Mouse (Mus musculus): Measurements from ENCODE around the gene Casc4. TPM values are rescaled to one million over a fixed set of nuclear protein-coding genes. Genes with fewer than 3 reads are reported as not detected.

Casc4 gene
- total RNA-seq (2021), result 1 to 10 TPM; 7.4 to 9.9 TPM
- long read RNA-seq, experiment 1, full-length matches to known transcripts, result 7 of 8 reads
- long read RNA-seq, experiment 1, partial matches to known transcripts, result 0 of 8 reads
- long read RNA-seq, experiment 1, other reads (novel, unspliced or antisense), result 1 of 8 reads
- long read RNA-seq, experiment 2, full-length matches to known transcripts, result 7 of 9 reads
- long read RNA-seq, experiment 2, partial matches to known transcripts, result 1 of 9 reads
- long read RNA-seq, experiment 2, other reads (novel, unspliced or antisense), result 1 of 9 reads

DNA sequence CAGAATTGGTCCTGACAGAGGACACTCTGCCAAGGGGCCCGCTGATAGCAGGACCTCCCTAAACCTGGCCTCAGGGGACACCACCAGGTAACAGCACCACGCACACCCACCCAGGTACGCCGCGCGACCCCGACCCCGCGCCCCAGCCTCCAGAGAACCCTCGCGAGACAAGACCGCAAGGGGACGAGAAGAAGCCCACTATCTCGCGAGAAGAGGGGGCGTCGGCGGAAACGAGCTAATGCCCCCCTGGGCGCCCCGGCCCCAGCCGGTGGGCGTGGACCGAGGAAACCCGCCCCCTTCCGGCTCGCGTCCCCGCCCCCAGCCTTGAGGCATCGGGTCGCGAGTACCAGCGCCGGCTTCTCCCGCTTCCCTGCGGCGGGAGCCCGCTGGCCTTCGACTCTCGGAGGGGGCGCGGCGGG, at the start of gene Casc4:
TSS of gene Casc4 (plus strand) at position 339 of the 419 bp plus-strand sequence.
- DNase-seq, result peak; percentile 83
- 0 out of 2 replicates have a peak, but pooled peaks have one; percentile 1 for TF ChIP-seq CTCF (IDR thresholded peaks at IDR 0.05)
- Histone ChIP-seq H3K27ac (peak within 1 kb of the TSS; percentile 77), H3K4me3 (peak within 1 kb of the TSS; percentile 90)
- intact Hi-C loops (cut with DNase I), result no loop called here

DNA sequence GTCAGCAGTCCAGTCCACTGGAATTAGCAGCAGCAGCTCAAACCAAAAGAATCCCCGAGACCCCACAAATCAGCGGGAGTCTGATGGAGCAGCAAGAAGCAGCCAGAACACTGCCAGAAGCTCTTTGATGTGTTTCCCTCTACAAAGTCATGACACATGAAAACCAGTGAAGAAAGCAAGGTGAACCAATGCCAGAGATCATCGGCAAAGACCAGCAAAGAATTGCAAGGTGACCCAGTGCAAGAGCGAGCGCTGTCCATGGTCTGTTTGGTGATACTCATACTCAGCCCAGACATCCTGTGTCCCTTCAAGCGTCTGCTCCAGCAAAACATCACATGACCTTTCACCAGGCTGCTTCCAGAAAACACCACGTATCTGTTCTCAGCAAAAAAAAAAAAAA, 45.0 kb upstream of the Casc4 start:
- DNase-seq, result no peak

DNA sequence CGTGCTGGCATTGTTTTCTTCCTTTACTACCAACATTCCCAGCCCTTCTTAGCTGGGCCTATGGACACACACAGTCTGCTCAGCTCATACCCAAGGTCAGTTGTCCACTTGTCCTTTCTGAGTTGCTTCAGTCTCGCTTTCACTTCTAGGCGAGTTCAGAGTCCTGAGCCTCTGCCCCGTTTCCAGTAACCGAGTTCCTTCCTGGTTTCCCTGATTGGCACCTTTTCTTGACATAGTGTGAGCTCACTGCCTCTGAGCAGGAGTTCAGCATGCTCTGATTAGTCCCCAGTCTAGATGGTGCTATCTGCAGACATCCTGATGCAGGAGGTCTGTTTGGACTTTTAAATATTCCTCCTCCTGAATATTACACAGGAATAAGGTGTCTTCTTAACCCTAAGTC, 42.1 kb upstream of the Casc4 start:
- no peak for TF ChIP-seq CTCF (IDR thresholded peaks at IDR 0.05)
- intact Hi-C loops (cut with DNase I), result no loop called here
- H3K27ac ChIP-seq, result no peak overlapping the region

More for the DNA sequence above, 45.0 kb upstream of the Casc4 start:
- no peak for TF ChIP-seq CTCF (IDR thresholded peaks at IDR 0.05)
- H3K27ac ChIP-seq, result no peak overlapping the region
- H3K4me3 ChIP-seq, result no peak overlapping the region
- intact Hi-C loops (cut with DNase I), result no loop called here

DNA sequence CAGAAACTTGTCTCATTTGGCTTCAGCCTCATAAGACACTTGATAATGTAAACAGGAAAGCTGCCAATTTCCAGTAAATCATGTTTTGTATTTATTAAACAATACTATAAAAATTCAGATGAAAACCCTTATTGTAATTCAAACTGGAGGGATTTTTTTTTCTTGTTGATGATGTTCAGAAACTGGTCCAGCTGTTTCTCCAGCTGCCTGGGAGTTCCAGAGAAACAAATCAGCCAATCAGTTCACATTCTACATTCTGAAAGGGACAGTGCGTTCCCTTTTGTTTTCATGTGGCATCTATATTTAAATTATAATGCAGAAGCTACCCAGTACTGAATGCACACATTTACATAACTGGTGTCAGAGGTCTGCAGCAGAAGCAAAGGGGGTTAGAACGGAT, 40.6 kb upstream of the Casc4 start:
- DNase-seq, result no peak
- TF ChIP-seq CTCF (IDR thresholded peaks at IDR 0.05), result no peak
- intact Hi-C loops (cut with DNase I), result no loop called here
- no peak overlapping the region for H3K4me3 ChIP-seq
- no peak overlapping the region for H3K27ac ChIP-seq

More for the DNA sequence above, 42.1 kb upstream of the Casc4 start:
- DNase-seq, result no peak
- H3K4me3 ChIP-seq, result no peak overlapping the region

DNA sequence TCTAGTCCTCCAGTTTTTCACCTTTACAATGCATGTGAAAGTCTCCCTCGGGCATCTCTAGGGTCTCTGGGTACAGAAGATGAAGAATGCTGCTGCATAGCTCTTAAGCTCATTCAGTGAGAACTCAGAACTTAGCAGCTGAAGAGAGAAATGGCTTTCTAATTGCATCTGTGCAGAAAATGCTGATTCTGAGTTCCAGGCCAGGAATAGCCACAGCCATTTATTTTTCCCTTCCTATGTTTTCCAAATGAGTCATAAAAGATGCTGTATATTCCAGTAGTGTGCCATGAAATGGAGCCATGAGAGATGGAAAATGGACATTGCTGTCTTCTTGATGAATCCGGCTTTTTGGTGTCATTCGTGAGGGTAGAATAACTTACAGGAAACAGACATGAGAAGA, 38.4 kb upstream of the Casc4 start:
- TF ChIP-seq CTCF (IDR thresholded peaks at IDR 0.05), result no peak
- Histone ChIP-seq H3K27ac (no peak overlapping the region), H3K4me3 (no peak overlapping the region)
- intact Hi-C loops (cut with DNase I), result no loop called here
- no peak for DNase-seq

DNA sequence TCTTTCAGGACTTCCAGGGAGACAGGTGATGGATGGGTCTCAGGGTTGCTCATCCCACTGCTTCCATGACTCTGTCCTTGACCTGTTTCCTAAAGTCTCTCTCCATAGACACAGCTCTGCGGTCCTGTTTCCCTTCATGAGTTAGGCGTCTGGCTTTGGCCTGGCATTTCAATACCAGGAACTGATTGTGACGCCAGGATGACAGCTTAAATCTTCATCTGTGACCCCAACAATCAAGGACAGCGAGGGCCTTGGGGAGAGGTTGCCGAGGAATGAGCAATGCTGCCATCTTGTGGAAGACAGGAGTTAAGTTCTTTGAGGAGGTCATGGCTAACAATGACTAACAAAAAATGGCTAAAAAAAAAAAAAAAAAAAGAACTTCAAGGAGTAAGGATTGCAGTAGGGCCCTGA, 34.3 kb upstream of the Casc4 start:
- Histone ChIP-seq H3K27ac (no peak overlapping the region), H3K4me3 (no peak overlapping the region)
- DNase-seq, result peak; percentile 26
- intact Hi-C loops (cut with DNase I), result loop anchor here (1.0 kb wide), 1 partner anchor 261 kb away; no protein-coding TSS in a partner anchor
- peak; percentile 72 for TF ChIP-seq CTCF (IDR thresholded peaks at IDR 0.05)

DNA sequence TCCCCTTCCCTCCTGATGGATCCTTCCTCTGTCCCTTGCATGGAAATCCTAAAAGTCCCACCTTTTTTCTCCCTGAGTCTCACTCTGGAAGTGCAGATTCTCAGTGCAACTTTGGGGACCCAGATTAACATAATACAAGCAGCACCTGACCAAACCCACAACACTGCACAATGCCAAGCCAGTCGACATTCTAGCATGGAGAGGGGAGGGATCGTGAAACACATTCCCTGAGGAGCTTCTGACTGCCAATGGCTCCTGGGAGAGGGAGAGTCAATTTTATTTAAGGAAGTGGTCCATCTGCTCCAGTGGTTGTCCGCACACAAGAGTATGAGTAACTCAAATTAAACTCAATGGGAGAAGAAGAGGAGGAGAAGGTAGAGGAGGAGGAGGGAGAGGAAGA, 31.8 kb upstream of the Casc4 start:
- no peak overlapping the region for H3K27ac ChIP-seq
- H3K4me3 ChIP-seq, result no peak overlapping the region
- no peak for DNase-seq
- TF ChIP-seq CTCF (IDR thresholded peaks at IDR 0.05), result no peak
- intact Hi-C loops (cut with DNase I), result no loop called here

DNA sequence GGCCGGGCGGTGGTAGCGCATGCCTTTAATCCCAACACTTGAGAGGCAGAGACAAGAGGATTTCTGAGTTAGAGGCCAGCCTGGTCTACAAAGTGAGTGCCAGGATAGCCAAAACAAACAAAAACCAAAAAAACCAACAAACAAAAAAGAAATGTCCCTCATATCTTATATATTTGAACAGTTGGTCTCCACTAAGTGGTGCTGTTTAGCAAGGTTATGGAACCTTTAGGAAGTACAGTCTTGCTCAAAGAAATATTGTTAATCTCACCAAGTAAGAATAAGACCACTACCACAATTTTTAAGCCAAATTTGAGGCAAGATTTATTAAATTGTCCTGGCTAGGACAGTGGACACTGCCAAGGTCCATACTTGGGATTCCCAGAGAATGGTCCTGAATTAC, 25.3 kb upstream of the Casc4 start:
- Histone ChIP-seq H3K4me3 (no peak overlapping the region), H3K27ac (no peak overlapping the region)
- no peak for DNase-seq
- intact Hi-C loops (cut with DNase I), result no loop called here
- peak; percentile 5; the same call in 1 of the 2 replicates for TF ChIP-seq CTCF (IDR thresholded peaks at IDR 0.05)

DNA sequence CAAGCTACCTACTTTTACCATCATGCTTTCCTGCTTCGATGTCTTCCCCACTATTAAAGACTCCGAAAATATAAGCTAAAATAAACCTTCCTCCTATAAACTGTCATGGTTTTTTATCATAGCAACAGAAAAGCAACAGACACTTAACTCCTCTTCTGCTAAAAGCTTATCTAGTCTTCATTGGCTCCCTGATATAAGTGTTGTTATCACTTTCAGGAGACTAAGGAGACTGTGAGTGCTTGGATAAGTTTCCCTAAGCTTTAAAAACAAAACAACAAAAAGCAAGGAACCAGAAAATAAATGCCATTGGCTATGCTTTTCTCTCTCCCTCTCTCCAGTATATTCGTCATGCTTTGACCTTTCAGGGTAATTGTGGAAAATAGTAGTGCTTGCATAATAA, 24.5 kb upstream of the Casc4 start:
- no peak for DNase-seq
- Histone ChIP-seq H3K4me3 (no peak overlapping the region), H3K27ac (no peak overlapping the region)
- intact Hi-C loops (cut with DNase I), result no loop called here
- TF ChIP-seq CTCF (IDR thresholded peaks at IDR 0.05), result no peak

DNA sequence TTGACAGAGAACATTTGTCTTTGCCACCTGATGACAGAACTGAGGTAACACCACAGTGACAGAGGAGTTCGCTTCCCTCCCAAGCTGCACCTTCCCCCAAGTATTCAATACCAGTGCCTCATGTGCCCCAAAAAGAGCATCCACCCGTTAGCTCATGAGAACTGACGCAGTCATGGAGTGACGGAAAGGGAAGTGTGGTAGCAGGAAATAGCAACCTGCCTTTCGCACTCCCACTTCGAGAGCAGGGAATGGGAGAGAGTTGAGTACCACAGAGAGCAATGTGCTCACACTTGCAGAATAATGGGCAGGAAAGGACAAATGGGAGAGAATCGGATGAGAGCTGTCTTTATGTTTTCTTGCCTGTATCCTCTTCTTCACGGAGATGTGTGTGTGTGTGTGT, 20.7 kb upstream of the Casc4 start:
- no peak overlapping the region for H3K4me3 ChIP-seq
- no peak for DNase-seq
- H3K27ac ChIP-seq, result no peak overlapping the region
- TF ChIP-seq CTCF (IDR thresholded peaks at IDR 0.05), result no peak
- intact Hi-C loops (cut with DNase I), result no loop called here

DNA sequence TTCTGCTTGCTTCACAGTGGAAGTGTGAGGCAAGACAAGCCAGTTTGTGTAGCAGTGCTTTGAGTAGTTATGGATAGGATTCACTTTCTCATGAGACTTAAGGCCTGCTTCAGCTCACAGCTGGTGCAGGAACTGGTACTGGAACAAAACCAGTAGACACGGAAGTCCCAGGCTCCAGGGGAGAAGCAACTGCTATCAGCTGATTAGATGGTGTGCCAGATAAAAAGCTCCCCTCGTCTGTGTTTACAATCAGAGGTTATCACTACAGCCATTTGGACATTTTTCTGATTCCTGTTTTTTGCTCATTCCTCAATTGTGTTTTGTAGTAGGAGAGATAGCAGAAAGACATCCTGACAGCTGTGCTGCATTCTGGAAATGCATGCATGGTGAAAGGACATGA, 14.7 kb upstream of the Casc4 start:
- H3K4me3 ChIP-seq, result no peak overlapping the region
- H3K27ac ChIP-seq, result no peak overlapping the region
- DNase-seq, result no peak
- intact Hi-C loops (cut with DNase I), result no loop called here
- no peak for TF ChIP-seq CTCF (IDR thresholded peaks at IDR 0.05)

DNA sequence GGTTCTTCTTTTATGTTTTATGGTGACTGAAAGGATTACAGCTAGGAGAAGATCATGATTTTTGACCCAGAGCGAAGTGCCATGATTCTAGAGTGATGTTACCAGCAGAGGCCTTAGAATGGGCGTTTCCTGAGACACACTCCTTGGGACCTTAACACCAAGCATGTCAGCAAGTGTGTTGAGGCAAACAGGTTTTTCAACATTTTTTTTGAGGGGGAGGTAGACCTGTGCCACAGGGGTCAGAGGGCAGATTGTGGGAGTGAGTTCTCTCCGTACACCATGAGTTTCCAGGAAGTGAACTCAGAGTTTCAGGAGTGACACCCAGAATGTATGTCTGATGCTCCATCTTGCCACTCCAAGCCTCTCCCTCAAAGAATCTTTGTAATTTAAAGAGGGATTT, 12.8 kb upstream of the Casc4 start:
- DNase-seq, result no peak
- intact Hi-C loops (cut with DNase I), result no loop called here

DNA sequence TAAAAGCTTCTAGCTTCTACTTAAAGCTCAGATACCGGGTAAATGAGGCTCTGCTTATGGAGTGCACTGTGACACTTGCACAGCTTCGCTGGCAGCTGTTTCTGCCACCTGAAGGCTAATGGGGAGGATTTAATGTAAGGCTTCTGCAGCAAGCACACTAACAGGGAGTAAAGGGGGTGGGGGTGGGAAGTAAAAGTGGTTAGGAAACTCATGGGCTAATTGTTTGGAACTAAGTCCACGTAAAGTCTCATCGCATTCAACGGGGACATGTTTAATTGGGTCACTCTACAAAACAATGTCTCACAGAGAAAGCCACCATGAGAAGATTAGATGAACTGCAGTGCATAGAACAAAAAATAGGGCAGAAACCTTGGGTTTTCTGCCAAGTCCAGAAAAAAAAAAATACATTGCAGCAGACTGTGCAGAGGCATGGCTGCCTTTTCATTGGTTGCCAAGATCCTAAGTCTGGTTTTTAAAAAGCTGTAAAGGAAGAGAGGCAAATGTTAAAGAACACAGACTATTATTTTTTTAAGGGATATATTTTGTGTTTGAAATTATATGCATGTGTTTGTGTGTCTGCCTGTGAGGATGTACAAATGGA, 7.3 kb upstream of the Casc4 start:
- no peak overlapping the region for H3K4me3 ChIP-seq
- H3K27ac ChIP-seq, result no peak overlapping the region
- DNase-seq, result no peak
- no peak for TF ChIP-seq CTCF (IDR thresholded peaks at IDR 0.05)
- intact Hi-C loops (cut with DNase I), result no loop called here

More for the DNA sequence above, 12.8 kb upstream of the Casc4 start:
- Histone ChIP-seq H3K4me3 (no peak overlapping the region), H3K27ac (no peak overlapping the region)
- TF ChIP-seq CTCF (IDR thresholded peaks at IDR 0.05), result no peak

Data from gastrocnemius, adult 2 months (tissue).